Mouse (Mus musculus) lung, postnatal 36 days (tissue): ENCODE data around the gene Zfp870.
A peak's percentile ranks its signal among the peaks of the same experiment; 100 is the strongest.
"Not testable (repeated sequence)": the region's sequence is repeated elsewhere in the genome, so short reads cannot be mapped to it uniquely, and the experiment has no call there.

Experiments used
- DNase-seq: peaks from one replicate; pipeline ENCODE4 v3.0.0; 2022; ENCODE audit warnings: mixed read lengths

Zfp870 gene

GRCm38 (mm10) chr17:32867266-32867665 lies 24.2 kb downstream of the Zfp870 start:
- not testable (repeated sequence) for DNase-seq

DNA sequence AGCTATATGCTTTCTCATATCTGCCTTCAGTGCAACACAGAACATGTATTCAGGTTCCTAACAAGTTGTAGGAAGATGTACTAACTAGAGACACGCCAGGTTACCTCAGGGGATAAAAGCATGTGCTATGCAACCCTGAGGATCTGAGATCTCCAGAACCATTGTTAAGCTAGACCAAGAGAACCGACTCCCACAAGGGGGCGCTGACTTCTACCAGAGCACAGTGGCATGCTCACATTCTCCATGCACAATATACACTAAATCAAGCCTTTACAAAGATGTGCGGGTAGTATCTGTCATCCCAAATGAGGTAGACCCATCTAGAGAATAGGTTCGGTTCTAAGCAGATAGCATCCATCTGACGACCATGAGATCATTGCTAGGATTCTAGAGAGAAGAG lies 34.7 kb downstream of the Zfp870 start:
- not testable (repeated sequence) for DNase-seq

DNA sequence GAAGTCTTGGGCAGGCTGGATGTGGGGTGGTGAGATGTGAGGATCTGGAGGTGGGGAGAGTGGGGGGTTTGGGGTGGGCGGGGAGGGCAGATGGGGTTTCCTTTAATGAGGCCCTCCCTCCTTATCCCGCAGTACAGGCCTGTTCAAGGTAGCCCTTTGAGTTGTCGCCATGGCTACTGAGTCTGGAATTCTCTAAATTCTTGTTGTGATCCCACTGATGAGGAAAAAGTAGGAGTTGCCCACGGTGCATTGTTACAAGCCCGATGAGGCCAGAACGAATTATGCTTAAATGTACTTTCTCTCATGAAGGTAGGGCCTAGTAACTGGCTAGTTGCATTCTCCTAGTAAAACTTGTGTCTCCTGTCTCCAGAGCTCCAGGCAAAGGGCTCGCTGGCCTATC lies 39.9 kb downstream of the Zfp870 start:
- no peak for DNase-seq

- DNase-seq = no peak
These were observed 50.1 kb downstream of the Zfp870 start for GRCm38 (mm10) chr17:32841388-32841787.

DNA sequence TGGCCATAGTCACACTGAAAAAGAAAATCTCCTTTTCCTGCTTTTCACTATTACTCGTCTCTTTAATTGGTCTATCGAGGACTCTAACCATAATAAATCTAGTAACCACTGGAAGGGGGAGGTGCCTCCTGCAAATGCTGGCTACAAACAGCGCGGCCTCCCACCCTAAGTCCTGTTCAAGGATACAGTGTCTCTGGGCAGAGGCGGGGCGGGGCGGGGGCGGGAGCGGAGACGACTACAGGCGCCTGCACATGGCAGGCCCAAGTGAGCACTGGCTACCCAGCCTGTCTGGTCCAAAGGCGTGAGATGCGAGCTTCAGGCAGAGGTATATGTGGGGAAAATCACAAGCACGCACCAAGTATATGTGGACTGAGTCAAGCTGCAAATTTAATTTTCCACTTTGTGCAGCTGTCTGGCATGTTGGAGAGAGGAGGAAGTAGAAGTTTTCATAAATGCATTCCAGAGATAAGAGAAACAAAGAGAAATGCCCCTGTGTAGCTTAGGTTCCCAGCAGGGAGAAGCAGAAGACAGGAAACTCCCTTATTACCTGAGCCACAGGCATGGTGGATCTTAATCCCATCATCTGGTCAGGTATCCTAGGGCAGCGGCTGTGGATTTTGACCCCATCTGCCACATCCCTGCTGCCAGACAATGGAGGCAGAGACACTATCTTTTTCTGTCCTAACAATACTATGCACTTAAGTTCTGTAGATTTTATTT lies 52.2 kb downstream of the Zfp870 start:
- DNase-seq = peak; percentile 19

GRCm38 (mm10) chr17:32830418-32830782 lies 61.0 kb downstream of the Zfp870 start:
- DNase-seq = no peak

- DNase-seq = peak; percentile 89
These were observed 61.7 kb downstream of the Zfp870 start, which contains the start of gene Zfp799 for GRCm38 (mm10) chr17:32829540-32830417. TSS of gene Zfp799 (minus strand) at chr17:32830261.
